Mouse (Mus musculus): ENCODE results near the gene Atp6v1a.

Atp6v1a gene

GRCm38 (mm10) chr16:44060604-44061286 lies 78.8 kb downstream of the Atp6v1a start:
- no peak for DNase-seq (ENCODE audit: low spot score)

GRCm38 (mm10) chr16:44058745-44059144 lies 80.8 kb downstream of the Atp6v1a start:
- peak; percentile 76 for DNase-seq (ENCODE audit: low spot score)

DNA sequence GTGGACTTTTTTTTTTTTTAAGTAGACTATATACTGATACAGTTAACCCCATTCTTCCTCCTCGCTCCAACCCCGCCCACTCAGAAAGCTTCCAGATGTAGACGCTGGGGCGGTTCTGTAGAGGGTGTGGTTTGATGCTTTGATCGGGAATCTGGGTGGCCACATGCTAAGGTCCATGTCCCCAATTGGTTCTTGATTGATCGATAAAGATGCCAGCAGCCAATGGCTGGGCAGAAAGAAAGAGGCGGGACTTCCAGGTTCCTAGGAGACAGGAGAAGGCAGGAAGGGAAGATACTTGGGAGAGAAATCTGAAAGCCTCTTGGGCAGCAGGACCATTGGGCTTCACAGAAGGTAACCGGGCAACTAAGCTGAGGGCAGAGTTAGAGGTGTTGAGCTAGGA lies 83.7 kb downstream of the Atp6v1a start:
- no peak for DNase-seq (ENCODE audit: low spot score)

DNA sequence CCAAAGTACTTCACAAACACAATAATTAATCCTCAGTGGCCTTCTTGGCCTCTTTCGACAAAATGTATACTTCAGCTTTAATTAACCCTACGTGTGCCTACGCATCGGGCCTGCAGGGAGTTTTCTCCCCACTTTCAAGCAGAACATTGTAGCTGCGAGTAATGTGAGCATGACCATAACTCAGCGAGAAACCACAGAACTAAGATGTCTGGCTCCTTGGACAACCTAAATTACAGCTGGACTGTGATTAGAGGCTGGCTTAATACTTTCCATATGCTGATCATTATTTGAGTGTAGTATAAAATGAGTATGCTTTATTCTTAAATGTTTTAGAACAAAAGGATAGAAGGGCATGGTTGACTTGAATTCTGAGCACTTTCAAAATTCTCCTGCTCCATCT lies 86.2 kb downstream of the Atp6v1a start:
- DNase-seq (ENCODE audit: low spot score), result no peak

GRCm38 (mm10) chr16:44052390-44052789 lies 87.1 kb downstream of the Atp6v1a start:
- no peak for DNase-seq (ENCODE audit: low spot score)

DNA sequence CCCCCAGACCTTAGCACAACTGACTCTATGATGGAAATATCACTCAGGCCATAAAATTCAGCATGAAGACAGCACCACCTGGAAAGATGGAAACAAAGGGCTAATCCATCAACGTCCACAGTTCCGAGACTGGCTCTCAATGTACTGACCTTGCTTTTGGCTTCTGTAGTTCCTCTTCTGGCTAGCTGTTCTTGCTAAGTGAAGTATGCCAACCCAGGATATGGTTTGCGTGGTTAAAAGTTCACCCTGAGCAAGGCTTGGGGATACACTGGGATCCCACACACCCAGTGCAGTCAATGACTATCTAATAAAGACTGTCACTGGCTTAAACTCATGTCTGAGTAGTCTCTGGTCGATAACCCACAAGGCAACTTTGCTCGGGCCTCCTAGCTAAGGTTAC lies 89.4 kb downstream of the Atp6v1a start:
- DNase-seq (ENCODE audit: low spot score), result no peak

DNA sequence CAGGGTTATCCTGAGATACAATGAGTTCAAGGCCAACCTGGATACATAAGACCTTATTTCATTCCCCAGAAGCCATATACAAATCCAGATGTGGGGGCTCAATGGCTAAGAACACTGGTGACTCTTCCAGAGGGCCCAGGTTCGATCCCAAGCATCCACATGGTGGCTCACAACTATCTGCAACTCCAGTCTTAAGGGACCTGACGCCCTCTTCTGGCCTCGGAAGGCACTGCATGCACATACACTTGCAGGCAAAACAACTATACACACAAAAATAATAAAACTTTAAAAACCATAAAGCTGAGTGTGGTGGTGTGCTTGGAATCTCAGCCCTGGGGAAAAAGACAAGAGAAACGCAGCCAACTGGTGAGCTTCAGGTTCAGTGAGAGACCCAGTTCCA lies 100.4 kb downstream of the Atp6v1a start:
- no peak for DNase-seq (ENCODE audit: low spot score)
